Mouse (Mus musculus) kidney, postnatal 14 days (tissue): ENCODE measurements at regions not wholly inside any gene's neighbourhood (a gene's known extent, or its start where the extent isn't known, plus 50 kb on each side); places are given as distances from the start of the nearest gene placed in this dataset.

Source experiments
- DNase-seq: peaks from one replicate; pipeline ENCODE4 v3.0.0; 2022; ENCODE audit warnings: mixed read lengths

DNA sequence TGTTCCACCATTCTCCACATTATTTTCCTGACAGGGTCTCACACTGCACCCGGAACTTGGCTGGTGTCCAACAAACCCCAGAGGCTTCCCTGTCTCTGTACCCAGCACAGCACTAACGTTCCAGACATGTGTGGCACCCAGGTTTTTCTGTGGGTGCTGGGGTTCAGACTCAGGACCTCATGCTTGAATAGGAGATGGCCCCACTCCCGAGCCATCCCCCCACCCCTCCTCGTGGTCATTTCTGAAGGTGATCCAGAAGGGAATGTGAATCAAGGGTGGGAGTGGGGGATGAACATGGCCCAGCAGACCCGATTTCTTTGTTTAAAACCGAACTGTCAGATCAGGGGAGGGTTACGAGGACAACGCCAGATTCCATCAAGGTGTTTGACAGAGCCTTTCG, 245.6 kb downstream of the Tbc1d1 start:
- no peak for DNase-seq

DNA sequence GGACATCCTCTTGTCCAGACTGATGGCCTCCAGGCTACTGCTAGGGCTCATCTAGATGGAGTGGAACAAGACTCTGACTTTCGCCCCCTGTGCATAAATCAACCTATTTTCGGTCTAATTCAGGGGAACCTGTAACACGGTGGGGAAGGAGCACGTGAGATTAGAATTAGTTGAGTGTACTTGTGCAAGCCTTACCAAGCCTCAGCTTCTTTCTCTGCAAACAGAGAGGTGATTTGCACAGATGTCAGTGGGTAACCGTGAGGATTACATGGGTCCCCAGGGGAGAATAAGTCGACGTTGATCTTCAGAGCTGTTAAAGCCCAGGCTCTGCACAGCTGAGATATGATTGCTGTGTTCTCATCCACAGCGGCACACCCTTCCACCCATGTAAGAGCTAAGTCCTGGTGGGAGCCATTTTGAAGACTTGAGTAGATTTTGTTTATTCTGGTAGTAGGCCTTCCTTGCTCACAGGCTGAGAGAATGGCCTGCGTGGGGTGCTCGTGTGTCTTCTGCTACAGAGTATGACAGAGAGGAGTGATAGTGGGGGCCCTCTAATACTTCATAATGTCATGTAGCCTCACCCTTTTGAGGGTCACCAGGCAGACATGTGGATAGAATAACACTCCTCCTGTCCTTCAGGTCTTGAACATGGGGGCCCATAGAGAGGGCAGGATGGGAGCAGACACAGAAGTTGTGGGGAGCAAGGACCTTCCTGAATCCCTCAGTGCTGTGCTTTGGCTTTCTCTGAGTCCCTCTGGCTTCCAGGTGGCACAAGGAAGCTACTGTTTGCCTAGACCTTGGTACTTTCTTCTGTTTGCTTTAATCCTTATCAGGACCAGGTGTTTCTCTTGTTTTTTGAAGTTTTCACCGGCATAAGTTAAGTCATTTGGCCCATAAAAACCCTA, 247.2 kb downstream of the Tbc1d1 start:
- DNase-seq: no peak

DNA sequence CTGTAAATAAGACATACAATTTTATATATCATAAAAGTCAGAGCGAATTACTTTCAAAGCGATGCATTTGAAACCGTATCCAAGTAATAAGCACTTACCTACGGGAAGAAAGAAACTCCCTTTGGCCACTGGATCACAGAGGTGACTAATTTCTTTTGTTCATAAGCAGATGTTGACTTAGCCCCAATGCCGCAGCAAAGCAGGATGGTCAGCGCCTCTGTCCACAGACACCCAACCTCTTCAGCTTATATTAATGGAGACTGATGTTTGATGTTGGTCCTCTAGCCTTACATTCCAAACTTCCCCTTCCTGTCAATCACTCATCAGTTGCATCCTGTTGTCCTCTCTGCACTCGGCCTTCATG, 247.9 kb downstream of the Tbc1d1 start:
- DNase-seq: no peak

DNA sequence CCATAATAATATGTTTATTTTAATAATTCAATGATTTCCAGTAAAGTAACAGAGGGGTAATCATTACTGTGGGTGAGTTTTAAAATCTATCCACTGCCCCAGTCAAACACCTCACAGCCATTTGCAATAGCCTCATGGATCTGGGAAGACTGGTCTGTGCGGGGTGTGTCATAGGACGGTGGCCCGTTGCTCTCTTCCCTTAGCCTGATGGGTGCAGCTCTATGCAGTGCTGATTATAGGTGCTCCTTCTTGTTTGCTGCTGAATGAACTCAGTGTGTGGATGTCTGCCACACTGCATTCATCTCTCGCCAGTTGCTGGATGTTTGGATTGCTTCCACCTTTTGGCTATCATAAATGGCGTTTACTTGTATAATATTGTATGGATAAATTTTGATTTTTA, 248.4 kb downstream of the Tbc1d1 start:
- no peak for DNase-seq

DNA sequence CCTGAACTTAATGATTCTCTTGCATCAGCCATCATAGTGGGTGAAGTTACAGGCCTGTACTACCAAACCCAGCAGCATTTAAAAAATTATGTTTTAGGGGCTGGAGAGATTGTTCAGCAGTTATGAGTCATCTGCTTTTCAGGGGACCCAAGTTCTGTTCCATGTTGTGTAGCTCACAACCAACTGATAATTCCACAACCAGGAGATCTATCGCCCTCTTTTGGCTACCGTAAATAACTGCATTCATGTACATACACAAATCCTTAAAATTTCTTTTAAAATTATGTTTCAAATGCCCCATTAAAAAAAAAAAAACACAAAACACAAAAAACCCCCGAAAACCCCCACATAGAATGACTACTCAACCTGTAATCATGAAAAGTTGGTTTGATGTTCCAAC, 252.8 kb downstream of the Tbc1d1 start:
- no peak for DNase-seq

DNA sequence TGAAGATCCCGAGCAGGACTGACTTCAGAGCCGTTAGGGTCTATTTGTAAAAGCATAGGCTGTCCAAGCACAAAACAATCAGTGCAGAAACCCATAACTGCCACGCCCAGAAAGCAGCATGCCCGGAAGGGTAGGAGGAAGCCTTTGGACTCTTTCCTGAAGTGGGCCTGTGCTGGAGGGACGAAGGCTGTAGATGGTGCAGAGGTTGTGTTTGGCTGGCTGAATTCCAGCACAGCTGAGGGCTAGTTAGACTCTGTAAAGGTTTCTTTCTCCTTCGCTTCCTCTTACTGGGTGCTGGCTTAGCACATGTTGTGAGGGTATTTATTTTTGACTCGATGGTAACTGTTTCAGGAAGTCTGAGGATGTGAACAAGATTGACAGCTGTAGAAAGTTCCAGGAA, 254.5 kb downstream of the Tbc1d1 start:
- peak; percentile 60 for DNase-seq

DNA sequence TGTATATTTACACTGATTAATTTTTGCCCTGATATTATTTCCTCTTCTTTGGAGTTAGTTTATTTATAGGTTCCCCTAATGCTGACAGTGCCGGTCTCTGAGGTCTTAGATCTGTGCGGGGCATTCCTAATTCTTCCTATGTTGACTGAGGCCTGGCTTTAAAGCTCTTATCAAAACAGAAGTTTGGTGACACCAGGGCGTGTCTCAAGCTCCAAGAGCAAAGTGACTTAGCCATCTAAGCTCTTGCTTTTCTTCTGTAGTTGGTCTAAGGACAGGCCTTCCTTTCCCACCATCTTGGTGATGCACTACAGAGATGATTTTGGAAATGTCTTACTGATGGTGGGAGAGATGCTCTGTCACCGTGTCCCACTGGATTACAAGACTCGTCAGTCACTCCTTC, 258.4 kb downstream of the Tbc1d1 start:
- DNase-seq: no peak

DNA sequence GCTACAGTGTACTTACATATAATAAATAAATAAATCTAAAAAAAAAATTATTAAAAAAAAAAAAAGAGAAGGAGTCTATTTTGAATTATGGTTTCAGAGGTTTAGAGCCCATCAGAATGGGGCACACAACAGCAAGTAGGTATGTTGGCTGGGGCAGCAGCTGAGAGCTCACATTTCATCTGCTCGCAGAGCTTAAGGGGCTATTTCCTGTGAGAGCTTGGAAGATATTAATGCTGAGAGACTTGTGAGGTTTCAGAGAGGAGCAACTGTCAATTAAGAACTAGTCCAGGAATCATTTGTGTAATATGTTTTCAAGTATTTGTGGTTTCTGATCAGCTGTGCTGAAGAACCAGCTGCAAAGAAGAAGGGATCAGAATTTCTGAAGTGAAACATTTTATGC, 263.3 kb downstream of the Tbc1d1 start:
- no peak for DNase-seq

DNA sequence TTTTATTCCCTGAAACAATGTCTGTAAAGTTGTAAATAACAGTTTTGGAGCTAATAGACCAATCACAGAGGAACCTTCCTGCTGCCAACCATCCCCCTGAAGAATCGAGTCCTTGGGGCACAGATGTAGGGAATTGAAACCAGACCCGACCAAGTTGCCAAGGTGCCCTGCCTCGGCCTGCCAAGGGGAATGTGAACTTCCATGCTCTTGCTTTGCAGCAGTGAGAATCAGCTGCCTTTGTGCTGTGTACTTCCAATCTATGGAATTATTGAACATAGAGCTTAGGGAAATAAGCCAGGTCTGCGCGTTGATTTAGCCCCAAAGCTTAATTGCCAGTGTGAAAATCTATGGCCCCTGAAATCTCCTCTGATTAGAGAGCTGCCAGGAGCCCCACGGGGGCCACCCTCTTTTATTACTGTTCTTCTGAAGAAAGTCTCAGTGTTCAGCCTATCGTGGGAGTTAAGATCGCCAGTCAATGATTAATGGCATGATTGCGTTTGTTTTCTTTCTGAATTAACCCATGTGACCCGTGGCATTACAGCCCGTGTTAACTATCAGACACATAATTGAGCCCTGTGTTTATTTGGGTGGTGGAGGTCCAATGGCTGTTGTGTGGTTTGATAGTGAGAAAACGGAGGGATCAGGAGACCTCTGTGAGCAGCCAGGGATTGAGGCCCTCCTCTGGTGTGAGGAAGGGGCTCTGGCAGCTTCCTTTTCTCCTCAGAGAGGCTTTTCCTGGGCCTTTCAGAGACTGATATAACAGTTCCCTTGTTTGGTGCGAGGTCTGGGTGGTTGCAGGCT, 266.9 kb downstream of the Tbc1d1 start:
- peak; percentile 54 for DNase-seq

DNA sequence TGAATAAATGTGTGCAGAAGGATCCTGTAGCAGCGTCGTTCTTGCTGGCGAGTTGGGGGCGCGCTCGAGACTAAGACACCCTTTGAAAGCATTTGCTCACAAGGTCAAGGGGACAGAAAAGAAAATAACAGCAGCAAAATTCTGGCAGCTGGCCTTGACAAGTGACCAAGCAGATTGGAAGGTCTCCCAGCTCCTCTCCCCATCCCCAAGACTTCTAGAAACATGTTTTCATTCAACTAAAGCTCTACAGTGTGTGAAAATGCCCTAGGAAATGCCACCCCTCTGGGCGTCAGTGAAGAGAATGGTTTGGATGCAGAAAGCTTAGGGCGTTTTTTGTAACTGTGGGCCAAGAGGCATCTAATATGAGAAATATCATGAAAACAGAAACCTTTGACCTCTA, 272.7 kb downstream of the Tbc1d1 start:
- DNase-seq: peak; percentile 47

DNA sequence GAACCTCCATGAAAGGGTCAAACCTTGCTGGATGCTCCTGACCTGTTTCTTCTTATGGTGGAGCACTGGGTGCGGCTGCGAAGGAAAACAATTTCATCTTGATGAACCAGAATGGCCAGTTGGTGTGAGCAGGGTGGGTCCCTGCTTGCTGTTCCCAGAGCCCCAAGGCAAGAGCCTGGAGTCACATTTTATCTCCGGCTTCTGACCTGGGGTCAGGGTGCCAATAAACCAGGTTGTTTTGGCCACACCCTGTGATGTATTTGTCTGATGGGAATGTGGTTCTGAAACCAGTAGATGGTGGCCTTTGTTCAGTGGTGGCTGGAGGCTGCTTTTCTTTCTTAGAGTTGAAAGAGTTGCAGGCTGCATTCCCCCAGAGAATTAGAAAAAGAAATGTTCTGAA, 274.4 kb downstream of the Tbc1d1 start:
- DNase-seq: no peak

DNA sequence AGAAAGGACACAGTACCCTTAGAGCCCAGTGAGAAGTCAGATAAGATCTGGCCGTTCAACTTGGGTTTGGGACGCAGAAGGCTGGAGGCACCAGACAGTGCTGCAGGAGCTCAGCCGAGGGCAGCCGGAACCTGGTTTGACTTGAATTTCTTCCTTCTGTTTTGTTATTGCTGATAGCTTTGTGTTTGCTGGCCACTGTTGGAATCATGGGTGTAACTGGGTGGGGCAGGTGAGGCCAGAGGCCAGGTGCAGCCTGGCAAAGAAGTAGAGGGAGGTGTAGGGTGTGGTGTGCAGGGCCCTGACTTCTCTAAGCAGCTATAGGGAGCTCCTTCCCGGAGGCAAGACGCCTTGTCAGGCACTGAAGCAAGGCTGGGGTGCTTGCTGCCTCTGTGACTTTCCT, 275.5 kb downstream of the Tbc1d1 start:
- DNase-seq: peak; percentile 20

DNA sequence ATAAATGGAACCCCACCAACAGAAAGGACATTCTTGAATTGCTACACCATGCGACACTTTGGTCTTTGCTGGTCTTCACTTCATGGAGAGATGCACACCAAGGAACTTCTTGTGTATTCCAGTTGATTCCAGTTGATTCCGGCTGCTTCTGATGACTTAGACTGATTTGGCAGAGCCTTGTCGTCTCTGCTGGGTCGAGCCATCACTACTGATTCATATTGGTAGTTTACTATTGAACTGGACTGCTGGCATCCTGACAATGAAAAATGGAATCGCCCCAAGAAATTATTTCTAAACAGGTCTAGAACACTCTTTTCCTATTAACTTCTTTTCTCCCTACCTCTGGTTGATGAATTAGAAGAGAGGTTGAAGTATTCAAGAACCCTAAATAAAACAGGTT, 277.7 kb downstream of the Tbc1d1 start:
- no peak for DNase-seq

DNA sequence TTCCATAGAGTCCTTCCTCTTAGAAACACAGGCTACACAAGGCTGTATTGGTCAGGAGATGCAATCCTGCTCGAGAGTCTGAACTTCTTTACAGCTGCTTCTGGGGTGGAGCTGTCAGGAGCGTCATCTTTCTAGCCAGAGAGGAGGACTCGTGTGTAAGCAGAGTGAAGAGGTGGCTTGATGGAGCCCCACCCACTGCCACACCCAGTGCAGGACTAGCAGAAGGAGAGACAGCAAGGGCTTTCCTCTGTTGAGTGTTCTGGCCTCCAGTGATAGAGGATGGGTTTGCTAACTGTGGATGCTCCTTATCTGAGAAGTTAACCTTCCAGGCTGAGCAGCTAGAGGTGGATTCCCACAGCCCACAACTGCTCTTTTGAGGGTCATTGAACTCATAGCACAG, 279.4 kb downstream of the Tbc1d1 start:
- DNase-seq: no peak

DNA sequence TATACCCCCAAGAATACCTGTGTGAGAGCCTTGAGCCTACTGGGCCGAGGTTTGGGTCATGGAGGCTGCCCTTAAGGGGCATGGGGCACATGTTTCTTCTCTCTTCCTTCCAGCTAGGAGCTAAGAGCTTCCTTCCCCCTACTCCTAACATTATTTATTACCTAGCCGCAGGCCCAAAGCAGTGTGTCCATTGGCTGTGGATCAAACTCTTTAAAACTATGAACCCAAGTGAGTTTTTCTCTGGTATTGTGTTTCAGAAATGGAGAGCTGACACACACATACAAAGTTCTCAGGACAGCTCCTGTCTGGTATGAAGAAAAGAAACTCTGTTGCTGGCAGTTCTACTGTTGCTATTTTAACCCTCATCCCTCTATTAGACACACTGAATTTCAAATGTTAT, 279.9 kb downstream of the Tbc1d1 start:
- DNase-seq: no peak

DNA sequence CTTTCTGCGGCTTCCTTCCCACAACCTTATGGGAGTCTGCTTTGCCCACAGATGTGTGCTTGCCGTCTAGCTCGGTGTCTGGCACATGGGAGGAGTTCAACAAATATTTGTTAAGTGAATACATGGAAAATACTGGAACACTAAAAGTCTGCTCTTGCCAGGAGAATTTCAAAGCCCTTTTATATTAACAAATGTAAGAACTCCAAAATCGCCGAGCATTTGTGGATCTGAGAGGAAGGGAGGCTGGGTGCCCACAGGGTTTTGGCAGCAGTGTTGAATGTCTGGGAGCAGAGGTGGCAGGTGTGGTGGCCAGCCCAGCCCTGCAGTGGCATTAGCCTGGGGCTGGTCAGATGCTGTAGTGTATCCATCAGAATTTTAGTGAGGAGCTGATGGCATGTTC, 281.6 kb downstream of the Tbc1d1 start:
- DNase-seq: no peak

DNA sequence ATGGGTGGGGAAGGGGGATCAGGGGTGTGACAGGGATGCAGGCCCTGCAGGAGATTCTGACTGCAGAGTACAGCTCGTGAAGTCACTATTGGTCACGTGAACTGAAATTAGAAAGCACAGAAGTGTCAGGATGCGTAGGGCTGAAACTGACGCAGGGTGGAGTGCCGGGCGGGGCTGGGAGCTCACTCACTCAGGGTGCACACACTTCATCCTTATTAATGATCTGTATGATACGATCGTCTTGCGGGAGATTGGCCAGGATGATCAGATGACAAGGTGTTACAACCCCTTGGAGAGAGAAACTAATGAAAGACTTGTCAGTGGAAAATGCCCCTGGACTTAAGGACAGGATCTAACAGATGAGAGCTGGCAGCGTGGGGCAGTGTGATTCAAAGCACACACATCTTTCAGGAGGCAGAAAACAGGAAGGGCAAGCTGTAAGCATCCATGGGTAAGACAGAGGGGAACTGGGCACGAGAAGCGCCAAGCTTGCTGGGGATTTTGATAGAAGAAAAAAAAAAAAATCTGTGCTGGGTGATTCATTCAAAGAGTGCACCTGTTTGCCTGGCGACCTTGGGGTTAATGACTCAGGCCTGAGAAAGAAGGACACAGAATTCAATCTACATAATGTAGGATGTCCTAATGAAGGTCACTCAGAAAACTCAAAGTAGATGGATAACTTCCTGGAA, 282.5 kb downstream of the Tbc1d1 start:
- no peak for DNase-seq

DNA sequence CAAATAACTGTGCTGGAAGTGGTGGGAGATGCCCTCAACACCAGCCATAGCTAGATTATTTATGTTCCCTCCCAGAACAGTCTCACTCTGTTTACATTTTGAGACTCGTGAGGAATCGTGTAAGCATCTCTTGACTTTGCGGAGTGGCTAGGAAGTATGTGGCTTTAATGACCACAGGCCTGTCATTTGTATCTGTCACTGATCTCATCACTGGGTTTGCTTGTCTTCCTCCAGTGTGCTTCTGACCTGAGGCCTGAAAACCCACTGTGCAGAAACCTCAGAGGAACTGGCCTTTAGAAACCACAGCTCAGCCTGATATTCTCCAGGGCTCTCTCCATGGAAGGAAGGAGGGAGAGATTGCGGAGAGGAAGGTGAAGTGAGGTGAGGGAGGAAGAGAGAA, 291.7 kb downstream of the Tbc1d1 start:
- no peak for DNase-seq

DNA sequence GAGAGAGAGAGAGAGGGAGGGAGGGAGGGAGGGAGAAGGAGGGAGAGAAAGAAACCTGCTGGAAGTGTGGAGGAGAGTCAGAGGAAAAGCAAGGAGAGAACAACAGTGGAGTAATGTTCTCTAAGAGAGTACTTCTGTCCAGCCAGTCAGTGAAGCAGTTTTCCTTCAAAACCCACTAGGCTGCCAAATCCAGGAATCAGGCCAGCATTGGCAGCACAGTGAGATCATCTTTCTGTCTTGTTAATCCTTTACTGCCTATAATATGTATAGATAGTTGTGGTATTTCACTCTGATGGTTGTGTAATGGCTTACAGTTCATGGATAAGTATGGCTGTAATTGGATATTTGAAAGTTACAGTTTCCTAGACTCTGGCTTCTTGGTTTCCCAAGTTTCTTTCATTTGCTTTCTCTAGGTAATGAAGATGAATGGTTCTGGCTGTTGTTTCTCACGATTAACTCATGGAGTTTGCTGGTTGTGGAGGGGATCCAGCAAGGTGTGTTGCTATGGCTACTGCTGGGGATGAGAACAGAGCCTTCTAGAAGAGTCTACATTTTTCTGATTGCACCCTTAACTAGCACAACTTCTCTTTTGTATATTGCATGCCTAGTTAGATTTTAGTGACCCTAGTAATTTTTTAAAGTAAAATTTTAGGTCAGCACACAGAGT, 296.7 kb downstream of the Tbc1d1 start:
- DNase-seq: no peak

DNA sequence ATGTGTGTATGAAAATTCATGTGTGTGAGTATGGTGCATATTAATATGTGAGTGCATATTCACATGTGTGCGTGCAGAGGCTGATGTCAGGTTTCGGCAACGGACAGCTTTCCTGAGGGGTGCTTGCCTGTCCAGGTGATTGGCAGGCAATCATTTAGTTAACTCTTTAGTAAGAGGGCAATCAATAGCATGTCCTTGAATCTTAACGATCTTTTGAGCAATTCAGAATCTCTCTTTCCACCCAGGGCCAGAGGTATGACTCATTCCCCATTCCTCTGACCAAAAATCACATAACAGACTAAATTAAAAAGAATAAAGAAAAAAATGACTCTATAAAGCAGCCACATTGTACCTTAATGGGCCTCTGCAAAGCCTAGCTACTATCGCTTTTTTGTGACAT, 303.7 kb downstream of the Tbc1d1 start:
- no peak for DNase-seq

DNA sequence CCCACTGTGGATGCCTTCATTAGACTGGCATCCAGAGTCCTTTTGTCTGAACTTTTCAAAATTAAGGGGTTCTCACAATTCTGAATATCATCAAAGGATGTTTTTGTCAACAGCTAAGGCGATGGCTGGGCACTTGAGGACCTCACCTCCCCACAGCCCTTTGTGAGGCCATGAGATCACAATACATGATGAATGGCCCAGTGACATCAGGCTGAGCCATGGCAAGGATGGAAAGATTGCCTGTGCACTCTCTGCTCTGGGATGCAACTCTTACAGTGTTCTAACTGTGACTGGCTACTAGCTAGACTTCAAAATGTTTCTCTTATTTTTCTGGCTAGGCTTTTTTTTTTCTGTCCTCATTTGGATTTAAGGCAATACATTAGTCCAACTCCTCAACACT, 304.8 kb downstream of the Tbc1d1 start:
- no peak for DNase-seq

DNA sequence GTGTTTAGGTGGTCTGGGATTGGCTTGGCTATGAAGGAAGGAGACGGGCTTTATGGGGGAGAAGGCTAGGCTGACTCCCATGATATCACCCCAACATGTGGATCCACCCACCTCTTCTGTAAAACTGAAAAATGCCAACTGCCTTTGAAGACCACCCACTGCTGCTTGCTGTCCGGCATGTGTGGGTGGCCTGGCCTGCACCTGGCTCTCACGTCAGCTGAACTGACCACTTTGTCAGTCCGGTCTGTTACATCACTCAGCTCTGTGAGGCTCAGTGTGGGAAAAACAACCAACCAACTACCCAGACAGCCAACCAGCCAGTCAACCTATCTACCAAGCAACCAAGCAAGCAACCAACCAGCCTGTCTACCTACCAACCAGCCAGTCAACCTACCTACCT, 305.5 kb downstream of the Tbc1d1 start:
- DNase-seq: no peak

DNA sequence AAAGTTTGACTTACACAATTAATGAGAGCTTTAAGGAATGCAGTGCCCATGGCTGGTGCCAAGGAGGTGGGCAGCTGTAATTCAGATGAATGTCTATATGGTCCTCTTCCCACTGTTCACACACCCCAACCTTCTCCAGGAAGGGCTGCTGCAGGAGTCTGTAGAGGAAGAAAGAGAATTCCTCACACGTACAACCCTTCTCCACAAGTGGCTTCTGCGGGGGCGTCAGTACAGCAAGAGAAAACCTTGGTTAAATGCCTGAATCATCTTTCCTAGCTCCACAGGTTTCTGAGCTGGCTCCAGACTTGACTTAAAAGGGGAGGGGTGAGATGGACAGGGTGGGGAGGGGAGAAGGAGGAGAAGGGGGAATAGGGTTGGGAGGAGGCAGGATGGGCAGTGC, 306.3 kb downstream of the Tbc1d1 start:
- DNase-seq: no peak
